Mouse (Mus musculus) CH12.LX (cell line): ENCODE results near the gene Cela1. TPM values are rescaled to one million over a fixed set of nuclear protein-coding genes. Genes with fewer than 3 reads are reported as not detected.

Source experiments
- DNase-seq: peaks from one replicate; pipeline ENCODE4 v3.0.0-alpha.2; 2013; ENCODE audit errors: extremely low read depth
- H3K27ac ChIP-seq: 2 replicates; pipeline ENCODE4 v1.5.1; 2012; ENCODE audit warnings: low read depth, mild to moderate bottlenecking, control low read depth, moderate library complexity; ENCODE audit not compliant: insufficient read depth
- H3K27me3 ChIP-seq: replicated peaks from 2 replicates; pipeline ENCODE3; 2012; ENCODE audit warnings: inconsistent platforms
- H3K36me3 ChIP-seq, 2 experiments: replicated peaks in 1 of 2; 2 replicates each; pipeline versions ENCODE3 to v1.6.1; 2012; ENCODE audit warnings: inconsistent platforms in 1 of 2, low read length in 1 of 2, mild to moderate bottlenecking in 1 of 2, mixed read lengths in 1 of 2, moderate library complexity in 1 of 2; ENCODE audit not compliant: control insufficient read depth in 1 of 2, insufficient read depth in 1 of 2
- H3K4me1 ChIP-seq, 2 experiments: 2 replicates each; pipeline ENCODE4 v1.6.1; 2012; ENCODE audit warnings: inconsistent platforms in 1 of 2, moderate library complexity in 1 of 2; ENCODE audit not compliant: insufficient read depth in 2 of 2, control insufficient read depth in 1 of 2
- H3K4me2 ChIP-seq: 2 replicates; pipeline ENCODE4 v1.6.1; 2012; ENCODE audit warnings: low read depth, mild to moderate bottlenecking, control low read depth; ENCODE audit not compliant: poor library complexity, insufficient read depth, severe bottlenecking
- H3K4me3 ChIP-seq, 3 experiments: fragments of 150-350 bp in 1 of 3; sonication (generic) in 1 of 3; replicated peaks in 1 of 3; 2 replicates each; pipeline versions ENCODE3 to v1.5.1; 2011 to 2012; ENCODE audit warnings: low read depth in 2 of 3, low read length in 2 of 3, mild to moderate bottlenecking in 2 of 3, moderate library complexity in 2 of 3, control low read depth in 1 of 3, improper control_type of control experiment in 1 of 3, inconsistent platforms in 1 of 3, mixed read lengths in 1 of 3; ENCODE audit not compliant: poor library complexity in 1 of 3
- H3K79me2 ChIP-seq: replicated peaks from 2 replicates; pipeline ENCODE4 v1.6.1; 2012; ENCODE audit warnings: mild to moderate bottlenecking, moderate library complexity; ENCODE audit not compliant: control insufficient read depth, poor library complexity, insufficient read depth, severe bottlenecking; ENCODE audit errors: extremely low read depth
- H3K9ac ChIP-seq: 2 replicates; pipeline ENCODE4 v1.6.1; 2012; ENCODE audit warnings: low read depth, mild to moderate bottlenecking, control low read depth, moderate library complexity; ENCODE audit not compliant: insufficient read depth
- H3K9me3 ChIP-seq: replicated peaks from 2 replicates; pipeline ENCODE3; 2012; ENCODE audit warnings: low read length, inconsistent platforms, mixed read lengths
- CTCF ChIP-seq, 2 experiments: IDR thresholded peaks in 1 of 2; conservative IDR thresholded peaks in 1 of 2; 2 replicates each; pipeline ENCODE4 v1.5.1; 2011 to 2012; ENCODE audit warnings: low read depth in 2 of 2, low read length in 2 of 2, improper control_type of control experiment in 1 of 2, inconsistent platforms in 1 of 2, mild to moderate bottlenecking in 1 of 2, moderate library complexity in 1 of 2
- E2F4 ChIP-seq: IDR thresholded peaks from 2 replicates; pipeline ENCODE4 v1.6.1; 2011; ENCODE audit warnings: low read depth, low read length, improper control_type of control experiment; ENCODE audit not compliant: insufficient replicate concordance
- ELF1 ChIP-seq: IDR thresholded peaks from 2 replicates; pipeline ENCODE4 v1.6.1; 2014; ENCODE audit warnings: low read depth, mild to moderate bottlenecking, inconsistent platforms, low read length, improper control_type of control experiment
- JUND ChIP-seq: conservative IDR thresholded peaks from 2 replicates; pipeline ENCODE4 v1.6.1; 2011; ENCODE audit warnings: low read depth, low read length, improper control_type of control experiment
- KAT2A ChIP-seq: IDR thresholded peaks from 2 replicates; pipeline ENCODE4 v1.6.1; 2012; ENCODE audit warnings: low read length, improper control_type of control experiment, inconsistent platforms; ENCODE audit not compliant: insufficient replicate concordance
- MAX ChIP-seq: IDR thresholded peaks from 2 replicates; pipeline ENCODE4 v1.6.1; 2011; ENCODE audit warnings: low read length, improper control_type of control experiment
- MAZ ChIP-seq: IDR thresholded peaks from 2 replicates; pipeline ENCODE4 v1.6.1; 2012; ENCODE audit warnings: low read depth, mild to moderate bottlenecking, inconsistent platforms, low read length, improper control_type of control experiment, moderate library complexity
- NELFE ChIP-seq: IDR thresholded peaks from 2 replicates; pipeline ENCODE4 v1.6.1; 2011; ENCODE audit warnings: low read depth, low read length, improper control_type of control experiment
- NRF1 ChIP-seq: IDR thresholded peaks from 2 replicates; pipeline ENCODE4 v1.6.1; 2014; ENCODE audit warnings: low read depth, mild to moderate bottlenecking, inconsistent platforms, low read length, improper control_type of control experiment, moderate library complexity
- POLR2A ChIP-seq: IDR thresholded peaks from 2 replicates; pipeline ENCODE4 v1.6.1; 2011; ENCODE audit warnings: low read depth, mild to moderate bottlenecking, improper control_type of control experiment, low read length
- POLR2AphosphoS2 ChIP-seq: IDR thresholded peaks from 2 replicates; pipeline ENCODE4 v1.6.1; 2011; ENCODE audit warnings: low read depth, low read length, improper control_type of control experiment
- RCOR1 ChIP-seq: conservative IDR thresholded peaks from 2 replicates; pipeline ENCODE4 v1.6.1; 2012; ENCODE audit warnings: low read depth, mild to moderate bottlenecking, inconsistent platforms, low read length, improper control_type of control experiment
- SIN3A ChIP-seq: IDR thresholded peaks from 2 replicates; pipeline ENCODE4 v1.6.1; 2012; ENCODE audit warnings: low read length, improper control_type of control experiment, inconsistent platforms
- TCF12 ChIP-seq: IDR thresholded peaks from 2 replicates; pipeline ENCODE4 v1.6.1; 2014; ENCODE audit warnings: low read depth, mild to moderate bottlenecking, inconsistent platforms, low read length, improper control_type of control experiment
- USF2 ChIP-seq: conservative IDR thresholded peaks from 2 replicates; pipeline ENCODE4 v1.6.1; 2011; ENCODE audit warnings: low read depth, low read length, improper control_type of control experiment
- ZKSCAN1 ChIP-seq: IDR thresholded peaks from 2 replicates; pipeline ENCODE4 v1.6.1; 2012; ENCODE audit warnings: low read depth, inconsistent platforms, low read length, improper control_type of control experiment, borderline replicate concordance
- ZMIZ1 ChIP-seq: IDR thresholded peaks from 2 replicates; pipeline ENCODE4 v1.6.1; 2012; ENCODE audit warnings: low read depth, mild to moderate bottlenecking, inconsistent platforms, low read length, improper control_type of control experiment
- dilution Hi-C: fragments of 300-500 bp; cut with MboI; formaldehyde crosslinking; loops from 2 replicates; pipeline ENCODE4 v1.14.3; 2020; ENCODE audit warnings: low sequenced_read_pairs; ENCODE audit not compliant: extremely low pct_unique_long_range_greater_than_20kb, extremely low pct_ligation_motif_present
- in situ Hi-C: fragments of 300-500 bp; cut with MboI; formaldehyde crosslinking; loops from 3 replicates; pipeline ENCODE4 v1.14.3; 2019; ENCODE audit warnings: low sequenced_read_pairs, low pct_ligation_motif_present, low pct_unique_long_range_greater_than_20kb, mixed read lengths
- polyA plus RNA-seq: library from polyadenylated mRNA; unstranded; fragments of >175 nt; gene quantifications from 2 replicates; pipeline ENCODE4 v1.2.1, GENCODE M21; 2012; ENCODE audit warnings: low read depth; ENCODE audit not compliant: insufficient read length
- total RNA-seq, 2 experiments: library from RNA; depleted of rRNA; stranded (reverse); fragments of 300-350 nt in 1 of 2; fragments of >200 nt in 1 of 2; gene quantifications; 2 replicates each; pipeline ENCODE4 v1.2.3; 2012 to 2014

Cela1 gene
- total and polyA plus RNA-seq, 3 experiments = 1.3 to 4.8 (median 3.3) TPM

GRCm38 (mm10) chr15:100720066-100720465, 32.3 kb upstream of the Cela1 start:
- peaks cover 5% of the 10 kb centered on the region for H3K9me3 ChIP-seq
- DNase-seq = no peak
- H3K27me3 ChIP-seq = no peaks in the 10 kb centered on the region
- H3K4me3 ChIP-seq = no peak overlapping the region
- dilution Hi-C loops (no loop called here), in situ Hi-C loops (no loop called here)
- peaks cover 0 to 7% of the 10 kb centered on the region in 2 experiments for H3K36me3 ChIP-seq
- TF ChIP-seq MAX = no peak
- TF ChIP-seq E2F4 = no peak
- no peak for TF ChIP-seq ZKSCAN1
- TF ChIP-seq MAZ = no peak
- no peak for TF ChIP-seq NELFE
- no peak for TF ChIP-seq POLR2AphosphoS2
- TF ChIP-seq JUND = no peak
- TF ChIP-seq CTCF (conservative IDR thresholded peaks at IDR 0.05 in 1 of 2, IDR thresholded peaks at IDR 0.05 in 1 of 2; ENCODE audit: low read depth in 2 of 2, low read length in 2 of 2) = no peak
- H3K4me2 ChIP-seq = no peak overlapping the region
- no peak overlapping the region for H3K27ac ChIP-seq
- peaks cover 0 to 20% of the 10 kb centered on the region in 2 experiments; a peak in 2 of 4 replicates for H3K4me1 ChIP-seq
- H3K79me2 ChIP-seq = no peaks in the 10 kb centered on the region
- no peak overlapping the region for H3K9ac ChIP-seq

DNA sequence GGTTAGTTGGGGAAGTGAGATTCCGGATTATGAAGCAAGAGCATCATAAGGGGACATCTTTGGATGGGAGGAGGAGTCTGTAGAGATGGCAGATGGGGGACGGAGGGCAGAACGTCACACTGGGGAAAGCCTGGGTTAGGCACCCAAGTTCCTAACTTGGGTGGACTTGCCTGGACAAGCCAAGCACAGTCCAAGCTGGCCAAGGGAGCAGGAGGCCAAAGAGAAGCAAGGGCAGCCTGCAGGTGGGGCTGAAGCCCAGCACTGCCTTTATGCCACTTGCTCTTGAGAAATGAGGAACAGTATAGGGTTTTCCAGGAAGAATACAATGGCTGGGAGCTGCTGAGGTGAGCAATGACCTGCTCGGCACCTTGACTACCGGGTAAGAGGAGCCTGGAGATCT, 31.5 kb upstream of the Cela1 start:
- Histone ChIP-seq H3K79me2 (no peaks in the 10 kb centered on the region), H3K27ac (no peak overlapping the region), H3K9ac (no peak overlapping the region), H3K36me3 (peaks cover 0 to 2% of the 10 kb centered on the region in 2 experiments), H3K4me1 (peaks cover 0 to 21% of the 10 kb centered on the region in 2 experiments; a peak in 2 of 4 replicates), H3K4me3 (no peak overlapping the region), H3K4me2 (no peak overlapping the region), H3K9me3 (peaks cover 5% of the 10 kb centered on the region), H3K27me3 (no peaks in the 10 kb centered on the region)
- DNase-seq = no peak
- dilution Hi-C loops = no loop called here
- in situ Hi-C loops = no loop called here
- TF ChIP-seq TCF12 = no peak
- no peak for TF ChIP-seq USF2
- no peak for TF ChIP-seq POLR2A
- TF ChIP-seq E2F4 = no peak
- no peak for TF ChIP-seq MAZ
- TF ChIP-seq KAT2A = no peak
- no peak for TF ChIP-seq ELF1
- TF ChIP-seq SIN3A = no peak
- no peak for TF ChIP-seq RCOR1
- no peak for TF ChIP-seq NRF1
- TF ChIP-seq ZMIZ1 = no peak
- TF ChIP-seq CTCF (conservative IDR thresholded peaks at IDR 0.05 in 1 of 2, IDR thresholded peaks at IDR 0.05 in 1 of 2; ENCODE audit: low read depth in 2 of 2, low read length in 2 of 2) = no peak
- TF ChIP-seq NELFE = no peak
- TF ChIP-seq, all 38 proteins: peak for 0
